Mouse (Mus musculus) heart, adult 2 months (tissue): ENCODE results near the gene Clec11a.

Experiments used
- CTCF ChIP-seq: fragments of 200-600 bp; IDR thresholded peaks from 2 replicates; pipeline ENCODE4 v1.8.1; 2022; ENCODE audit warnings: antibody characterized with exemption, mild to moderate bottlenecking, moderate library complexity
- POLR2A ChIP-seq: fragments of 200-500 bp; IDR thresholded peaks from 2 replicates; pipeline ENCODE4 v1.6.1; 2011; ENCODE audit warnings: mild to moderate bottlenecking, low read depth, low read length, control low read depth; ENCODE audit not compliant: insufficient read depth

- TF ChIP-seq POLR2A = no peak
- no peak for TF ChIP-seq CTCF
Observed at GRCm38 (mm10) chr7:44320886-44321285, 14.2 kb upstream of the Clec11a start.
